Mouse (Mus musculus): ENCODE data around the gene Chst4. TPM values are rescaled to one million over a fixed set of nuclear protein-coding genes. Genes with fewer than 3 reads are reported as not detected.

The Chst4 gene
- total and polyA plus RNA-seq, 3 experiments: not detected

DNA sequence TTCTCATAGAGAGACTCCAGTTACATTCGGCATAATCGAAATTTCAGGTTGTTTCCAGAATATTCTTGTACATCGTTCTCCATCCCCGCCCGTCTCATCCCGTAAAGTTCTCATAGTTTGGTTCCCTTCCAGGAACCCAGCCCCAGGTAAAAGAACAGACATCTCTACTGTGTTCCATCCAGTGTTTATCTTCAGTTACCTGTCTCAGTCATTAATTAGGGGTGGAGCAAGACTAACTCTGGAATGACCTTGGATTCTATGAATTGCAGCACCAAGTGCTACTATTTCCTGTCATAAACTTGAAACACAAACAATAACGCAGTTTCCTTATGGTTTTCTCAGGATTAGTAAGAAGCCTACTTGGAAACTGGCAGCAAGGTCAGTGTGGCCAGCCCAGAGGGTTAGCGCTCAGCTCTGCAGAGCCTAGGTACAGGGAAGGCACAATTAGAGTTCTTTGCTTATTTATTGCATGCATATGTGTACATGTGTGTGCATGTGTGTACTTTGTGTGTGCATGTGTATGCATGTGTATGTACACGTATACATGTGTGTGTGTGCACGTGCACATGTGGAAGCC, 16.7 kb downstream of the Chst4 start:
- H3K27ac ChIP-seq (ENCODE audit: insufficient read depth, low read depth): no peak overlapping the region
- dilution Hi-C loops (cut with MboI; ENCODE audit: extremely low pct_ligation_motif_present, extremely low pct_unique_long_range_greater_than_20kb, low sequenced_read_pairs): no loop called here
- no peaks in the 10 kb centered on the region for H3K9me3 ChIP-seq (replicated peaks; ENCODE audit: low read length)
- in situ Hi-C loops (cut with MboI; ENCODE audit: low pct_ligation_motif_present, low pct_unique_long_range_greater_than_20kb, low sequenced_read_pairs): no loop called here
- TF ChIP-seq MEF2A (IDR thresholded peaks at IDR 0.05; ENCODE audit: borderline replicate concordance, low read depth, low read length): no peak
- H3K4me3 ChIP-seq (replicated peaks in 1 of 3; ENCODE audit: low read depth in 2 of 3, low read length in 2 of 3, poor library complexity in 1 of 3): no peak overlapping the region
- no peaks in the 10 kb centered on the region for H3K79me2 ChIP-seq (replicated peaks; ENCODE audit: control insufficient read depth, extremely low read depth, insufficient read depth, poor library complexity, severe bottlenecking)
- no peaks in the 10 kb centered on the region for H3K36me3 ChIP-seq (replicated peaks in 1 of 2; ENCODE audit: control insufficient read depth in 1 of 2, insufficient read depth in 1 of 2, low read length in 1 of 2)
- H3K4me1 ChIP-seq (ENCODE audit: control insufficient read depth in 1 of 2, insufficient read depth in 2 of 2): no peaks in the 10 kb centered on the region
- peaks cover 4% of the 10 kb centered on the region for H3K27me3 ChIP-seq (replicated peaks)
- H3K9ac ChIP-seq (ENCODE audit: insufficient read depth, low read depth): no peak overlapping the region
- no peak for DNase-seq (ENCODE audit: extremely low read depth)
- H3K4me2 ChIP-seq (ENCODE audit: insufficient read depth, low read depth, poor library complexity, severe bottlenecking): no peak overlapping the region

DNA sequence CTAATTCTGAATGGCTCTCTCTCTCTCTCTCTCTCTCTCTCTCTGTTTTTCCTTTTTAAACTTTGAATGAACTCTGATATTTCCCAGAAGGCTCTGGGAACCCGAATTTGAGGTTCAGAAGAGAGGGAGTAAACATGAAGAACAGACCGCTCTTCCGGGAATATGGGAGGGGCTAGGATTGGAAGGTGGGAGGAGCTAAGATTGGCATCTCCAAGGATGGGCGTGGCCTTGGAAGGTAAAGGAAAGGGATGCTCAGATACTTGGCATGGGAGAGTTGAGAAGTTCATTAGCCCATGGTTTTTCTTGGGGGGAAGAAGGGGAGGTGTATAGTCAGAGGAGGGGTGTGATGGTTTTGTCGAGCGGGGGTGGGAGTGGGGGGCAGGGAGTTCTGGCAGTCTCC, 17.5 kb downstream of the Chst4 start:
- Histone ChIP-seq H3K4me1 (ENCODE audit: control insufficient read depth in 1 of 2, insufficient read depth in 2 of 2) (no peaks in the 10 kb centered on the region), H3K9me3 (replicated peaks; ENCODE audit: low read length) (no peaks in the 10 kb centered on the region), H3K27me3 (replicated peaks) (peaks cover 4% of the 10 kb centered on the region), H3K9ac (ENCODE audit: insufficient read depth, low read depth) (no peak overlapping the region), H3K36me3 (replicated peaks in 1 of 2; ENCODE audit: control insufficient read depth in 1 of 2, insufficient read depth in 1 of 2, low read length in 1 of 2) (no peaks in the 10 kb centered on the region), H3K79me2 (replicated peaks; ENCODE audit: control insufficient read depth, extremely low read depth, insufficient read depth, poor library complexity, severe bottlenecking) (no peaks in the 10 kb centered on the region), H3K4me2 (ENCODE audit: insufficient read depth, low read depth, poor library complexity, severe bottlenecking) (no peak overlapping the region), H3K4me3 (replicated peaks in 1 of 3; ENCODE audit: low read depth in 2 of 3, low read length in 2 of 3, poor library complexity in 1 of 3) (no peak overlapping the region), H3K27ac (ENCODE audit: insufficient read depth, low read depth) (no peak overlapping the region)
- dilution Hi-C loops (cut with MboI; ENCODE audit: extremely low pct_ligation_motif_present, extremely low pct_unique_long_range_greater_than_20kb, low sequenced_read_pairs) (no loop called here), in situ Hi-C loops (cut with MboI; ENCODE audit: low pct_ligation_motif_present, low pct_unique_long_range_greater_than_20kb, low sequenced_read_pairs) (no loop called here)
- TF ChIP-seq BHLHE40 (IDR thresholded peaks at IDR 0.05; ENCODE audit: low read depth, low read length) (no peak), MAFK (IDR thresholded peaks at IDR 0.05; ENCODE audit: insufficient replicate concordance, low read length) (no peak), CTCF (conservative IDR thresholded peaks at IDR 0.05 in 1 of 2, IDR thresholded peaks at IDR 0.05 in 1 of 2; ENCODE audit: low read depth in 2 of 2, low read length in 2 of 2) (no peak), MYC (IDR thresholded peaks at IDR 0.05; ENCODE audit: low read depth, low read length) (no peak), USF2 (conservative IDR thresholded peaks at IDR 0.05; ENCODE audit: low read depth, low read length) (no peak), UBTF (IDR thresholded peaks at IDR 0.05; ENCODE audit: low read depth, low read length) (no peak), CHD1 (IDR thresholded peaks at IDR 0.05; ENCODE audit: low read depth, low read length) (no peak)
- no peak for DNase-seq (ENCODE audit: extremely low read depth)

DNA sequence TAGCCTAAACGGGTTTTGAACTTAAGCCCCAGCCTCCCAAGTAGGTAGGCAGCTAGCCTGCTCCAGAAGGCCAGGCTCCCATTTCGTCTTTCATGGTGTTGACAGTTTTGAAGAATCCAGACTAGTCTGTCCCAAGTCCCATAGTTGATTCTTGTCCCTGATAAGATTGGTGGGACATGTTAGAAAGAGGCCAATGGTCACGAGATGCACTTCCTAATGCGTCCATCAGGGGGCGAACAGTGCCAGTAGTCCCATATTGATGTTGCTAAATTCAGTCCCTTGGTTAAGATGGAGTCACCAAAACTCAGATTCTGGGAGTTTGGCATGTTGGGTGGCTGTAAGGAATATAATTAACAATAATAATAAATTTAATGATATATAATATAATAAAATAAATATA, 28.7 kb downstream of the Chst4 start:
- no peak overlapping the region for H3K27ac ChIP-seq (ENCODE audit: insufficient read depth, low read depth)
- no peaks in the 10 kb centered on the region for H3K79me2 ChIP-seq (replicated peaks; ENCODE audit: control insufficient read depth, extremely low read depth, insufficient read depth, poor library complexity, severe bottlenecking)
- no peaks in the 10 kb centered on the region for H3K9me3 ChIP-seq (replicated peaks; ENCODE audit: low read length)
- H3K4me2 ChIP-seq (ENCODE audit: insufficient read depth, low read depth, poor library complexity, severe bottlenecking): no peak overlapping the region
- in situ Hi-C loops (cut with MboI; ENCODE audit: low pct_ligation_motif_present, low pct_unique_long_range_greater_than_20kb, low sequenced_read_pairs): loop anchor here (10.0 kb wide), 1 partner anchor 54 kb away; no protein-coding TSS in a partner anchor
- TF ChIP-seq SMC3 (IDR thresholded peaks at IDR 0.05; ENCODE audit: low read depth, low read length) (peak; percentile 81), NELFE (IDR thresholded peaks at IDR 0.05; ENCODE audit: low read depth, low read length) (no peak), RAD21 (IDR thresholded peaks at IDR 0.05; ENCODE audit: low read depth, low read length) (peak; percentile 65), POLR2AphosphoS2 (IDR thresholded peaks at IDR 0.05; ENCODE audit: low read depth, low read length) (no peak), CTCF (conservative IDR thresholded peaks at IDR 0.05 in 1 of 2, IDR thresholded peaks at IDR 0.05 in 1 of 2; ENCODE audit: low read depth in 2 of 2, low read length in 2 of 2) (peak; percentile 82 to 84)
- H3K4me1 ChIP-seq (ENCODE audit: control insufficient read depth in 1 of 2, insufficient read depth in 2 of 2): peaks cover 3% of the 10 kb centered on the region in 2 experiments; a peak in 3 of 4 replicates
- dilution Hi-C loops (cut with MboI; ENCODE audit: extremely low pct_ligation_motif_present, extremely low pct_unique_long_range_greater_than_20kb, low sequenced_read_pairs): no loop called here
- H3K9ac ChIP-seq (ENCODE audit: insufficient read depth, low read depth): no peak overlapping the region
- no peak overlapping the region for H3K4me3 ChIP-seq (replicated peaks in 1 of 3; ENCODE audit: low read depth in 2 of 3, low read length in 2 of 3, poor library complexity in 1 of 3)
- H3K27me3 ChIP-seq (replicated peaks): no peaks in the 10 kb centered on the region
- no peaks in the 10 kb centered on the region for H3K36me3 ChIP-seq (replicated peaks in 1 of 2; ENCODE audit: control insufficient read depth in 1 of 2, insufficient read depth in 1 of 2, low read length in 1 of 2)
- DNase-seq (ENCODE audit: extremely low read depth): peak; percentile 72
